11 mouse cellular contexts compared by ENCODE assay signal in the genomic region with DNA sequence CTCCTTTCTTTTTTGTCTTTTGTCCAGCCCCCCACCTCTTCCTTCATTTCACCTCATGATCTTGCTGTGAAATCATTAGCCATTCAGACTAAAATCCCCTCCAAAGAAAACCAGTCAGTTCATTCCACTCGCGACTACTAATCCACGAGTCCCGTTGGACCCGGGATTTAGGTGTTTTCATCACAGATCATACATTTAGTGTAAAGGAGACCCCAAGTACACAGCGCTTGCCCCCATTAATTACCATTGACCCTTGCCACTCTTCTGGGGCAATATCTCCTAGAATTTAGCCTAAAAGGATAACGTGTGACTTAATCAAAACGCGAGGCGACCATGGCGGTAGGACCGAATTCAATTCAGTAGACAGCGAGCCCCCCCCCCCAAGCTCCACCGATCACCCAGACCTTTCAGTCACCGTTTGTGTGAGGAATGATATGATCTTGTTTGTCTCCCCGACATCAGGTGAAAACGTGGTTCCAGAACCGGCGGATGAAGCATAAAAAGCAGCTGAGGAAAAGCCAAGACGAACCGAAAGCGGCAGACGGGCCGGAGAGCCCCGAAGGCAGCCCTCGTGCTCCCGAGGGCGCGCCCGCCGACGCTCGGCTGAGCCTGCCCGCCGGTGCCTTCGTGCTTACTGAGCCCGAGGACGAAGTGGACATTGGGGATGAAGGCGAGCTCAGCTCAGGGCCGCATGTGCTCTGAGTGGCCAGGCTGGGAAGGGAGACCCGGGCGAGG. TPM values are rescaled to one million over a fixed set of nuclear protein-coding genes. Genes with fewer than 3 reads are reported as not detected.
DNase-seq lines count a peak whose midpoint lies in the region; ATAC-seq and TF ChIP-seq lines count a peak whose summit lies in the region.
"Had no signal": no experiment of that assay in that cellular context is flagged by ENCODE, and none has a peak within 500 bp of the region (broad histone marks: within the 10 kb centered on the region; RNA-seq: fewer than 3 reads in every experiment).

No protein-coding gene starts in this region.

- peak overlapping the region; percentile 58 for H3K4me2 ChIP-seq in heart, embryonic 16.5 days (ENCODE audit: low read depth, low read length)
- H3K4me2 ChIP-seq in embryonic facial prominence, embryonic 11.5 days (ENCODE audit: low read depth, low read length) = peak overlapping the region; percentile 13; the same call in 1 of the 2 replicates
- H3K4me2 ChIP-seq in midbrain, postnatal 0 days (ENCODE audit: low read depth, low read length, poor library complexity, severe bottlenecking) = peak overlapping the region; percentile 18; the same call in 1 of the 2 replicates

- DNase-seq in heart, postnatal 36 days = no peak
- DNase-seq in embryonic facial prominence, embryonic 11.5 days (ENCODE audit: low spot score) = no peak
- peak; percentile 21 for DNase-seq in induced T-regulatory cell, adult 2 months (ENCODE audit: low read depth)
- DNase-seq in midbrain, postnatal 0 days (ENCODE audit: low spot score) = no peak
- DNase-seq in yolk sac, embryonic 10.5 days (ENCODE audit: low spot score) = no peak
- DNase-seq in adrenal gland, postnatal 4 days (ENCODE audit: low spot score in 2 of 2) = no peak

- no peak for TF ChIP-seq CTCF in midbrain, postnatal 0 days (IDR thresholded peaks at IDR 0.05)

- intact Hi-C loops in heart, postnatal 36 days (cut with DNase I) = no loop called here

- H3K27me3 ChIP-seq in heart, embryonic 16.5 days (ENCODE audit: control insufficient read depth, insufficient read depth, low read length) = peaks cover 94% of the 10 kb centered on the region
- peaks cover 73% of the 10 kb centered on the region for H3K27me3 ChIP-seq in embryonic facial prominence, embryonic 11.5 days (ENCODE audit: control insufficient read depth, insufficient read depth, low read length)
- H3K27me3 ChIP-seq in midbrain, postnatal 0 days (ENCODE audit: insufficient read depth, low read length) = peaks cover 44% of the 10 kb centered on the region

- 0 out of 2 replicates have a peak, but pooled peaks cover 7% of the 10 kb centered on the region for H3K4me1 ChIP-seq in heart, embryonic 16.5 days (ENCODE audit: control insufficient read depth, insufficient read depth, low read length)
- H3K4me1 ChIP-seq in embryonic facial prominence, embryonic 11.5 days (ENCODE audit: control insufficient read depth, insufficient read depth, low read length) = no peaks in the 10 kb centered on the region; the same call in 1 of the 2 replicates
- H3K4me1 ChIP-seq in midbrain, postnatal 0 days (ENCODE audit: insufficient read depth, low read length) = no peaks in the 10 kb centered on the region

- H3K9ac ChIP-seq in heart, embryonic 16.5 days (ENCODE audit: low read length) = no peak overlapping the region
- no peak overlapping the region for H3K9ac ChIP-seq in embryonic facial prominence, embryonic 11.5 days (replicated peaks; ENCODE audit: low read length)
- no peak overlapping the region for H3K9ac ChIP-seq in midbrain, postnatal 0 days (replicated peaks; ENCODE audit: low read length, poor library complexity, severe bottlenecking)

- ATAC-seq in heart, embryonic 16.5 days (replicated peaks; ENCODE audit: extremely low read depth, insufficient read depth, low FRiP score) = no peak
- ATAC-seq in embryonic facial prominence, embryonic 11.5 days (replicated peaks; ENCODE audit: insufficient number of reproducible peaks, low FRiP score, low TSS enrichment, low read depth) = no peak
- 0 out of 2 replicates have a peak, but pooled peaks have one; percentile 23 for ATAC-seq in midbrain, postnatal 0 days (ENCODE audit: low FRiP score)
- ATAC-seq in CD4-positive, CD25-positive, alpha-beta regulatory T cell, adult 4 months = no peak

- H3K4me3 ChIP-seq in heart, embryonic 16.5 days (ENCODE audit: low read length) = peak overlapping the region; percentile 44
- no peak overlapping the region for H3K4me3 ChIP-seq in embryonic facial prominence, embryonic 11.5 days (ENCODE audit: low read depth, low read length)
- 0 out of 2 replicates have a peak overlapping the region, but pooled peaks have one; percentile 5 for H3K4me3 ChIP-seq in midbrain, postnatal 0 days (ENCODE audit: low read depth, low read length)
- H3K4me3 ChIP-seq: heart, adult 2 months had no signal

- H3K27ac ChIP-seq in heart, embryonic 16.5 days (ENCODE audit: low read length) = no peak overlapping the region
- no peak overlapping the region for H3K27ac ChIP-seq in embryonic facial prominence, embryonic 11.5 days (replicated peaks; ENCODE audit: low read depth, low read length)
- no peak overlapping the region for H3K27ac ChIP-seq in midbrain, postnatal 0 days (ENCODE audit: low read depth, low read length)
- H3K27ac ChIP-seq: heart, adult 2 months had no signal

- H3K9me3 ChIP-seq in heart, embryonic 16.5 days (replicated peaks; ENCODE audit: control insufficient read depth, low read length) = no peaks in the 10 kb centered on the region
- H3K9me3 ChIP-seq in embryonic facial prominence, embryonic 11.5 days (replicated peaks; ENCODE audit: control insufficient read depth, low read length) = no peaks in the 10 kb centered on the region
- H3K9me3 ChIP-seq in midbrain, postnatal 0 days (ENCODE audit: low read length) = no peaks in the 10 kb centered on the region

- WGBS in heart, embryonic 16.5 days = 1% methylated on average over 42 of the region's 42 CpGs
- 1% methylated on average over 42 of the region's 42 CpGs for WGBS in embryonic facial prominence, embryonic 11.5 days
- WGBS in midbrain, postnatal 0 days = 1% methylated on average over 42 of the region's 42 CpGs

- H3K36me3 ChIP-seq in heart, embryonic 16.5 days (ENCODE audit: control insufficient read depth, insufficient read depth) = no peaks in the 10 kb centered on the region
- H3K36me3 ChIP-seq in embryonic facial prominence, embryonic 11.5 days (replicated peaks; ENCODE audit: control insufficient read depth, insufficient read depth, low read depth, low read length) = no peaks in the 10 kb centered on the region
- H3K36me3 ChIP-seq in midbrain, postnatal 0 days (ENCODE audit: insufficient read depth, low read length) = no peaks in the 10 kb centered on the region

RNA-seq across cellular contexts. Expression of a gene that starts 3.4 kb away (rescaled TPM):
- not detected in 2 replicates for polyA plus RNA-seq in heart, embryonic 16.5 days (2015; fragmentation: Nextera tagmentation; extraction: Ambion mirVana)
- not detected for total RNA-seq in heart, postnatal 36 days (2021)
- 0.07 and 0.14 TPM in 2 replicates for polyA plus RNA-seq in embryonic facial prominence, embryonic 11.5 days (2014; fragmentation: Nextera tagmentation; extraction: Ambion mirVana)
- 0.24 TPM in 1 of 2 replicates, not detected in the other for total RNA-seq in midbrain, postnatal 0 days (2014; rRNA removed)
- 1.5 and 2.8 TPM in 2 replicates for polyA plus RNA-seq in midbrain, postnatal 0 days (2015; fragmentation: Nextera tagmentation; extraction: Ambion mirVana)
- total RNA-seq in adrenal gland, postnatal 4 days (2021) = under 1 TPM in 1 of 2 experiments, not detected in 1; 0.08 TPM
- not detected for polyA plus RNA-seq in CD4-positive, CD25-positive, alpha-beta regulatory T cell, adult 4 months (2017; shearing (Covaris generic))
- total RNA-seq: ES-E14; heart, adult 2 months; monocyte, adult 5-6 weeks had no signal
- polyA plus RNA-seq: heart, adult 2 months had no signal
